Mouse (Mus musculus): ENCODE data around the gene Psg16. TPM values are rescaled to one million over a fixed set of nuclear protein-coding genes. Genes with fewer than 3 reads are reported as not detected.

Psg16 gene
- polyA plus RNA-seq, 1 experiment, result not detected

- Histone ChIP-seq H3K79me3 (ENCODE audit: low read depth) (no peaks in the 10 kb centered on the region), H3ac (ENCODE audit: control insufficient read depth, insufficient read length, low read depth) (no peak overlapping the region), H3K4me3 (ENCODE audit: insufficient read depth, poor library complexity, severe bottlenecking) (no peak overlapping the region), H3K36me3 (ENCODE audit: control insufficient read depth, insufficient read depth) (no peaks in the 10 kb centered on the region), H3K27me3 (ENCODE audit: control insufficient read depth, insufficient read depth, insufficient read length) (no peaks in the 10 kb centered on the region), H3K79me2 (ENCODE audit: control insufficient read depth, insufficient read depth) (no peaks in the 10 kb centered on the region)
- TF ChIP-seq CTCF (IDR thresholded peaks at IDR 0.05; ENCODE audit: control insufficient read depth, insufficient read depth, insufficient read length) (peak; percentile 85), MYOG (IDR thresholded peaks at IDR 0.05; ENCODE audit: control insufficient read depth, extremely low read depth, insufficient read length) (no peak)
These were observed 22.8 kb upstream of the Psg16 start for GRCm38 (mm10) chr7:17050933-17051594.

GRCm38 (mm10) chr7:17054325-17054989 is 19.4 kb upstream of the Psg16 start:
- no peaks in the 10 kb centered on the region for H3K79me2 ChIP-seq (ENCODE audit: control insufficient read depth, insufficient read depth)
- TF ChIP-seq MYOG (IDR thresholded peaks at IDR 0.05; ENCODE audit: control insufficient read depth, extremely low read depth, insufficient read length) (no peak), CEBPB (IDR thresholded peaks at IDR 0.05; ENCODE audit: low read depth) (no peak), CTCF (IDR thresholded peaks at IDR 0.05; ENCODE audit: control insufficient read depth, insufficient read depth, insufficient read length) (no peak), FOSL1 (IDR thresholded peaks at IDR 0.05; ENCODE audit: insufficient read depth, low read length, poor library complexity, severe bottlenecking) (no peak), MAX (IDR thresholded peaks at IDR 0.05) (no peak), USF1 (IDR thresholded peaks at IDR 0.05; ENCODE audit: low read depth) (no peak), MYOD1 (IDR thresholded peaks at IDR 0.05; ENCODE audit: control insufficient read depth, insufficient read length, low read depth) (no peak)

GRCm38 (mm10) chr7:17055287-17055946 is 18.4 kb upstream of the Psg16 start:
- Histone ChIP-seq H3K36me3 (ENCODE audit: control insufficient read depth, insufficient read depth) (no peaks in the 10 kb centered on the region), H3K79me2 (ENCODE audit: control insufficient read depth, insufficient read depth) (no peaks in the 10 kb centered on the region), H3K27me3 (ENCODE audit: control insufficient read depth, insufficient read depth, insufficient read length) (peaks cover under 1% of the 10 kb centered on the region), H3ac (ENCODE audit: control insufficient read depth, insufficient read length, low read depth) (no peak overlapping the region), H3K4me3 (ENCODE audit: insufficient read depth, poor library complexity, severe bottlenecking) (no peak overlapping the region), H3K79me3 (ENCODE audit: low read depth) (no peaks in the 10 kb centered on the region)
- TF ChIP-seq CTCF (IDR thresholded peaks at IDR 0.05; ENCODE audit: control insufficient read depth, insufficient read depth, insufficient read length) (no peak), FOSL1 (IDR thresholded peaks at IDR 0.05; ENCODE audit: insufficient read depth, low read length, poor library complexity, severe bottlenecking) (no peak), USF1 (IDR thresholded peaks at IDR 0.05; ENCODE audit: low read depth) (no peak), MYOG (IDR thresholded peaks at IDR 0.05; ENCODE audit: control insufficient read depth, extremely low read depth, insufficient read length) (no peak), MYOD1 (IDR thresholded peaks at IDR 0.05; ENCODE audit: control insufficient read depth, insufficient read length, low read depth) (no peak), CEBPB (IDR thresholded peaks at IDR 0.05; ENCODE audit: low read depth) (no peak), MAX (IDR thresholded peaks at IDR 0.05) (no peak)

More at GRCm38 (mm10) chr7:17054325-17054989, 19.4 kb upstream of the Psg16 start:
- Histone ChIP-seq H3K79me3 (ENCODE audit: low read depth) (no peaks in the 10 kb centered on the region), H3K27me3 (ENCODE audit: control insufficient read depth, insufficient read depth, insufficient read length) (no peaks in the 10 kb centered on the region), H3K4me3 (ENCODE audit: insufficient read depth, poor library complexity, severe bottlenecking) (no peak overlapping the region), H3ac (ENCODE audit: control insufficient read depth, insufficient read length, low read depth) (no peak overlapping the region), H3K36me3 (ENCODE audit: control insufficient read depth, insufficient read depth) (no peaks in the 10 kb centered on the region)

GRCm38 (mm10) chr7:17056081-17056581 is 17.7 kb upstream of the Psg16 start:
- no peak overlapping the region for H3K4me3 ChIP-seq (ENCODE audit: insufficient read depth, poor library complexity, severe bottlenecking)
- H3K79me2 ChIP-seq (ENCODE audit: control insufficient read depth, insufficient read depth), result no peaks in the 10 kb centered on the region
- no peak overlapping the region for H3ac ChIP-seq (ENCODE audit: control insufficient read depth, insufficient read length, low read depth)
- TF ChIP-seq MYOG (IDR thresholded peaks at IDR 0.05; ENCODE audit: control insufficient read depth, extremely low read depth, insufficient read length) (no peak), CEBPB (IDR thresholded peaks at IDR 0.05; ENCODE audit: low read depth) (no peak), CTCF (IDR thresholded peaks at IDR 0.05; ENCODE audit: control insufficient read depth, insufficient read depth, insufficient read length) (no peak), MAX (IDR thresholded peaks at IDR 0.05) (no peak), MYOD1 (IDR thresholded peaks at IDR 0.05; ENCODE audit: control insufficient read depth, insufficient read length, low read depth) (no peak), FOSL1 (IDR thresholded peaks at IDR 0.05; ENCODE audit: insufficient read depth, low read length, poor library complexity, severe bottlenecking) (no peak), USF1 (IDR thresholded peaks at IDR 0.05; ENCODE audit: low read depth) (no peak)
- H3K27me3 ChIP-seq (ENCODE audit: control insufficient read depth, insufficient read depth, insufficient read length), result peaks cover 4% of the 10 kb centered on the region
- no peaks in the 10 kb centered on the region for H3K36me3 ChIP-seq (ENCODE audit: control insufficient read depth, insufficient read depth)
- H3K79me3 ChIP-seq (ENCODE audit: low read depth), result no peaks in the 10 kb centered on the region

- no peaks in the 10 kb centered on the region for H3K36me3 ChIP-seq (ENCODE audit: control insufficient read depth, insufficient read depth)
- H3ac ChIP-seq (ENCODE audit: control insufficient read depth, insufficient read length, low read depth), result no peak overlapping the region
- H3K79me3 ChIP-seq (ENCODE audit: low read depth), result no peaks in the 10 kb centered on the region
- no peaks in the 10 kb centered on the region for H3K79me2 ChIP-seq (ENCODE audit: control insufficient read depth, insufficient read depth)
- no peak overlapping the region for H3K4me3 ChIP-seq (ENCODE audit: insufficient read depth, poor library complexity, severe bottlenecking)
- no peak for TF ChIP-seq CTCF (IDR thresholded peaks at IDR 0.05; ENCODE audit: control insufficient read depth, insufficient read depth, insufficient read length)
- TF ChIP-seq USF1 (IDR thresholded peaks at IDR 0.05; ENCODE audit: low read depth), result no peak
- no peak for TF ChIP-seq MAX (IDR thresholded peaks at IDR 0.05)
- TF ChIP-seq MYOD1 (IDR thresholded peaks at IDR 0.05; ENCODE audit: control insufficient read depth, insufficient read length, low read depth), result no peak
- TF ChIP-seq MYOG (IDR thresholded peaks at IDR 0.05; ENCODE audit: control insufficient read depth, extremely low read depth, insufficient read length), result no peak
- no peak for TF ChIP-seq CEBPB (IDR thresholded peaks at IDR 0.05; ENCODE audit: low read depth)
- TF ChIP-seq FOSL1 (IDR thresholded peaks at IDR 0.05; ENCODE audit: insufficient read depth, low read length, poor library complexity, severe bottlenecking), result no peak
- peaks cover 4% of the 10 kb centered on the region for H3K27me3 ChIP-seq (ENCODE audit: control insufficient read depth, insufficient read depth, insufficient read length)
These were observed 17.0 kb upstream of the Psg16 start for GRCm38 (mm10) chr7:17056601-17057523.
